11 mouse cellular contexts compared by ENCODE assay signal in the genomic region with DNA sequence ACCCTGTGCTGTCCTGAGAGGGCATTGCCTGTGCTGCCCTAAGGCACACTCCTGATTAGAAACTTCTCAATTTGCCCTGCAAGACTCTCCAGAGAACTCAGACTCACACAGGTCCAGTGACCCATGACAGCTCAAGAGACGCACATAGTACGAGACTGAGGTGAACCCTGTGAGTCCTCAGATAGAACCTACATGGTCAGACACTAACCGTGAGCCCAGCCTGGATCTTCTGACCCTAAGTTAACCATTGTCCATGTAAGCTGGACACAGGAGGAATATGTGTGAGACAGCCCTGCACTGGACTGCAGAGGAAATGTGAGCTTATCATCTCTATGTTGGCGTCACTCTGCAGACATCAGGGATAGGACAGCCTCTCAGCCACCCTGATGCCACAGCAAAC.
"Had no signal": no experiment of that assay in that cellular context is flagged by ENCODE, and none has a peak within 500 bp of the region (broad histone marks: within the 10 kb centered on the region; RNA-seq: fewer than 3 reads in every experiment).

No protein-coding gene starts in this region.

- H3K4me3 ChIP-seq: intestine, embryonic 15.5 days; limb, embryonic 13.5 days; midbrain, embryonic 12.5 days had no signal

- ATAC-seq: intestine, embryonic 15.5 days; midbrain, embryonic 16.5 days had no signal

- H3K4me1 ChIP-seq: intestine, embryonic 15.5 days; midbrain, embryonic 12.5 days had no signal

- H3K27ac ChIP-seq: intestine, embryonic 15.5 days; limb, embryonic 13.5 days; liver, embryonic 14.5 days; midbrain, embryonic 12.5 days had no signal

- H3K27me3 ChIP-seq: limb, embryonic 13.5 days; midbrain, embryonic 12.5 days had no signal

- H3K4me2 ChIP-seq: intestine, embryonic 15.5 days; limb, embryonic 13.5 days; midbrain, embryonic 12.5 days had no signal

- DNase-seq: layer of hippocampus, adult 9-11 months; layer of hippocampus, postnatal 36 days; left cerebral cortex, postnatal 4 days; lung, adult 18-20 months; right cerebral cortex, postnatal 14 days; thymus, postnatal 36 days had no signal

- H3K9ac ChIP-seq: intestine, embryonic 15.5 days; limb, embryonic 13.5 days; liver, embryonic 14.5 days; midbrain, embryonic 12.5 days had no signal

- H3K36me3 ChIP-seq: intestine, embryonic 15.5 days; limb, embryonic 13.5 days; midbrain, embryonic 12.5 days had no signal

- H3K9me3 ChIP-seq: intestine, embryonic 15.5 days; limb, embryonic 13.5 days; midbrain, embryonic 12.5 days had no signal
